Mouse (Mus musculus) forebrain, embryonic 11.5 days (tissue): ENCODE data around the gene Fdxr. TPM values are rescaled to one million over a fixed set of nuclear protein-coding genes. Genes with fewer than 3 reads are reported as not detected.

ENCODE experiments used
- microRNA-seq: library from miRNA; unstranded; fragments of <30 nt; microRNA quantifications from one replicate; pipeline ENCODE4, GENCODE M21; 2016; ENCODE audit not compliant: insufficient number of aligned reads
- polyA plus RNA-seq: library from polyadenylated mRNA; unstranded; fragments of >200 nt; fragmentation: Nextera tagmentation; extraction: Ambion mirVana; gene quantifications from 2 replicates; pipeline ENCODE4 v1.2.1, GENCODE M21; 2014

Fdxr gene
- polyA plus RNA-seq, 1 experiment from 2014 or later, result 13.8 TPM

Small RNA genes within 50 kb of the gene (microRNA-seq; reads per million reads assigned to microRNA genes)
- gene Gm25837, result not detected

Other genes starting within 250 kb of the Fdxr start
- gene Cd300ld5, start 239.3 kb downstream of the Fdxr start, polyA plus RNA-seq, result not detected in 2 replicates
- gene Cd300ld3, start 228.6 kb downstream of the Fdxr start, polyA plus RNA-seq, result not detected in 2 replicates
- not detected in 2 replicates for gene Cd300e, start 214.9 kb downstream of the Fdxr start, polyA plus RNA-seq
- 0.83 and 0.98 TPM in 2 replicates for gene Rab37, start 185.6 kb downstream of the Fdxr start, polyA plus RNA-seq
- gene Cd300lf, start 143.1 kb downstream of the Fdxr start, polyA plus RNA-seq, result not detected in 2 replicates
- 34.3 and 35.2 TPM in 2 replicates for gene Slc9a3r1, start 113.7 kb downstream of the Fdxr start, polyA plus RNA-seq
- gene Tmem104, start 89.6 kb downstream of the Fdxr start, polyA plus RNA-seq, result 8.8 and 9.2 TPM in 2 replicates
- 13.8 and 16.0 TPM in 2 replicates for gene Nat9, start 89.2 kb downstream of the Fdxr start, polyA plus RNA-seq
- 0.12 TPM in 1 of 2 replicates, not detected in the other for gene Grin2c, start 9.8 kb downstream of the Fdxr start, polyA plus RNA-seq
- gene Fads6, start 20.6 kb upstream of the Fdxr start, polyA plus RNA-seq, result 0.25 and 0.45 TPM in 2 replicates
- gene Otop2, start 30.1 kb upstream of the Fdxr start, polyA plus RNA-seq, result not detected in 2 replicates
- gene Ush1g, start 45.0 kb upstream of the Fdxr start, polyA plus RNA-seq, result not detected in 2 replicates
- not detected in 2 replicates for gene Otop3, start 57.7 kb upstream of the Fdxr start, polyA plus RNA-seq
- 22.3 and 26.0 TPM in 2 replicates for gene Hid1, start 90.7 kb upstream of the Fdxr start, polyA plus RNA-seq
- 29.0 and 29.7 TPM in 2 replicates for gene Cdr2l, start 104.9 kb upstream of the Fdxr start, polyA plus RNA-seq
- gene Mrpl58, start 126.7 kb upstream of the Fdxr start, polyA plus RNA-seq, result 253 and 265 TPM in 2 replicates
- gene Atp5h, start 142.9 kb upstream of the Fdxr start, polyA plus RNA-seq, result 814 TPM in 2 replicates
- gene Kctd2, start 143.1 kb upstream of the Fdxr start, polyA plus RNA-seq, result 24.5 and 27.1 TPM in 2 replicates
- gene Trim80, start 163.5 kb upstream of the Fdxr start, polyA plus RNA-seq, result 0.16 and 0.23 TPM in 2 replicates
- gene Slc16a5, start 185.4 kb upstream of the Fdxr start, polyA plus RNA-seq, result 0.16 and 0.24 TPM in 2 replicates
- gene Armc7, start 198.6 kb upstream of the Fdxr start, polyA plus RNA-seq, result 8.9 and 9.7 TPM in 2 replicates
- 72.6 and 78.5 TPM in 2 replicates for gene Nt5c, start 214.8 kb upstream of the Fdxr start, polyA plus RNA-seq
- 961 and 989 TPM in 2 replicates for gene Jpt1, start 237.3 kb upstream of the Fdxr start, polyA plus RNA-seq